Mouse (Mus musculus): Measurements from ENCODE around the gene Grik2. TPM values are rescaled to one million over a fixed set of nuclear protein-coding genes. Genes with fewer than 3 reads are reported as not detected.
"Not testable (repeated sequence)": the region's sequence is repeated elsewhere in the genome, so short reads cannot be mapped to it uniquely, and the experiment has no call there.

Gene Grik2
- total RNA-seq, 2 experiments from 2014 or later: 102 to 104 TPM

- no peak for DNase-seq (ENCODE audit: low spot score in 2 of 2)
These were observed 420.0 kb downstream of the Grik2 start for GRCm38 (mm10) chr10:49368601-49369000.

GRCm38 (mm10) chr10:49365262-49365661, 423.3 kb downstream of the Grik2 start:
- DNase-seq (ENCODE audit: low spot score in 2 of 2): no peak

- no peak for DNase-seq (ENCODE audit: low spot score in 2 of 2)
These were observed 466.2 kb downstream of the Grik2 start for GRCm38 (mm10) chr10:49322413-49322812.

GRCm38 (mm10) chr10:49319880-49320279, 468.7 kb downstream of the Grik2 start:
- DNase-seq (ENCODE audit: low spot score in 2 of 2): no peak

- DNase-seq (ENCODE audit: low spot score in 2 of 2): no peak
These were observed 532.2 kb downstream of the Grik2 start for GRCm38 (mm10) chr10:49256247-49256939.

- DNase-seq (ENCODE audit: low spot score in 2 of 2): not testable (repeated sequence)
These were observed 551.2 kb downstream of the Grik2 start for GRCm38 (mm10) chr10:49237356-49237755.

GRCm38 (mm10) chr10:49236844-49237243, 551.7 kb downstream of the Grik2 start:
- not testable (repeated sequence) for DNase-seq (ENCODE audit: low spot score in 2 of 2)

GRCm38 (mm10) chr10:49220096-49220495, 568.5 kb downstream of the Grik2 start:
- no peak for DNase-seq (ENCODE audit: low spot score in 2 of 2)

GRCm38 (mm10) chr10:49219631-49220030, 568.9 kb downstream of the Grik2 start:
- DNase-seq (ENCODE audit: low spot score in 2 of 2): no peak

GRCm38 (mm10) chr10:49191773-49192371, 596.7 kb downstream of the Grik2 start:
- DNase-seq (ENCODE audit: low spot score in 2 of 2): no peak

- no peak for DNase-seq (ENCODE audit: low spot score in 2 of 2)
These were observed 597.3 kb downstream of the Grik2 start for GRCm38 (mm10) chr10:49191291-49191690.

- no peak for DNase-seq (ENCODE audit: low spot score in 2 of 2)
These were observed 634.4 kb downstream of the Grik2 start for GRCm38 (mm10) chr10:49154134-49154533.

- DNase-seq (ENCODE audit: low spot score in 2 of 2): not testable (repeated sequence)
These were observed 637.1 kb downstream of the Grik2 start for GRCm38 (mm10) chr10:49151496-49151895.

- no peak for DNase-seq (ENCODE audit: low spot score in 2 of 2)
These were observed 638.9 kb downstream of the Grik2 start for GRCm38 (mm10) chr10:49149714-49150113.

GRCm38 (mm10) chr10:49142658-49143057, 645.9 kb downstream of the Grik2 start:
- DNase-seq (ENCODE audit: low spot score in 2 of 2): no peak

GRCm38 (mm10) chr10:49136816-49137215, 651.8 kb downstream of the Grik2 start:
- DNase-seq (ENCODE audit: low spot score in 2 of 2): no peak

- DNase-seq (ENCODE audit: low spot score in 2 of 2): no peak
These were observed 657.3 kb downstream of the Grik2 start for GRCm38 (mm10) chr10:49131311-49131710.

- no peak for DNase-seq (ENCODE audit: low spot score in 2 of 2)
These were observed 738.2 kb downstream of the Grik2 start for GRCm38 (mm10) chr10:49050339-49050738.

- no peak for DNase-seq (ENCODE audit: low spot score in 2 of 2)
These were observed 739.2 kb downstream of the Grik2 start for GRCm38 (mm10) chr10:49049391-49049790.
